Mouse (Mus musculus) heart, embryonic 10.5 days (tissue): ENCODE data around the gene Sirt2. TPM values are rescaled to one million over a fixed set of nuclear protein-coding genes. Genes with fewer than 3 reads are reported as not detected.

ENCODE experiments used
- DNase-seq: peaks from one replicate; pipeline ENCODE4 v3.0.0-alpha.2; 2017; ENCODE audit warnings: low spot score
- H3K27ac ChIP-seq: fragments of 300-500 bp; sonication (generic); 2 replicates; pipeline ENCODE4 v1.5.1; 2016; ENCODE audit warnings: mild to moderate bottlenecking
- H3K27me3 ChIP-seq: fragments of 300-500 bp; sonication (generic); 2 replicates; pipeline ENCODE4 v1.6.1; 2016; ENCODE audit warnings: mild to moderate bottlenecking; ENCODE audit not compliant: poor library complexity, insufficient read depth, severe bottlenecking
- H3K36me3 ChIP-seq: fragments of 300-500 bp; sonication (generic); 2 replicates; pipeline ENCODE4 v1.6.1; 2016; ENCODE audit warnings: mild to moderate bottlenecking, moderate library complexity
- H3K4me1 ChIP-seq: fragments of 300-500 bp; sonication (generic); 2 replicates; pipeline ENCODE4 v1.6.1; 2016; ENCODE audit warnings: mild to moderate bottlenecking
- H3K4me3 ChIP-seq: fragments of 300-500 bp; sonication (generic); 2 replicates; pipeline ENCODE4 v1.5.1; 2016; ENCODE audit warnings: mild to moderate bottlenecking, moderate library complexity
- H3K9me3 ChIP-seq: fragments of 300-500 bp; sonication (generic); 2 replicates; pipeline ENCODE4 v1.6.1; 2016; ENCODE audit warnings: mild to moderate bottlenecking, moderate library complexity
- WGBS: fragments of 180-500 bp; shearing (Covaris S2); methylation state at CpG from one replicate; pipeline ENCODE4 v1.1.7; 2016; 5-methylcytosine and 5-hydroxymethylcytosine counted together
- polyA plus RNA-seq: library from polyadenylated mRNA; unstranded; fragments of >200 nt; fragmentation: Nextera tagmentation; extraction: Ambion mirVana; gene quantifications from 2 replicates; pipeline ENCODE4 v1.2.1, GENCODE M21; 2016

The Sirt2 gene
- polyA plus RNA-seq, 1 experiment from 2014 or later: 57.8 TPM

DNA sequence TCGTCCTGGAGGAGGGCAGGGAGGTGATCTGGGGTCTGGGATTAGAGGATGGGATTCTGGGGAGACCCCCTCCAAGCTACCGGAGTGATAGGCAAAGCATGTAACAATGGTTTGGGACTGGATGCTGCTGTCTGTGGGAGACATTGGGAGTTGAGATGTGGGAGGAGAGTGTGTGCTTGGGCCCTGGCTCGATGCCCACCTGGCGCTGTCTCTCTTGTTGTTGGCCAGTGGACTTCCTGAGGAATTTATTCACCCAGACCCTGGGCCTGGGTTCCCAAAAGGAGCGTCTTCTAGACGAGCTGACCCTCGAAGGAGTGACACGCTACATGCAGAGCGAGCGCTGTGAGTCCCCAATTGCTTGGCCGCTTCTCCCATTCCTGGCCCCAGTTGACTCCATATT lies 5.3 kb downstream of the Sirt2 start:
- no peak overlapping the region for H3K27ac ChIP-seq
- H3K36me3 ChIP-seq: peaks cover 17% of the 10 kb centered on the region
- 88% methylated on average over 11 of the region's 11 CpGs for WGBS
- no peak overlapping the region for H3K4me3 ChIP-seq
- no peak for DNase-seq
- no peaks in the 10 kb centered on the region for H3K27me3 ChIP-seq
- peaks cover 21% of the 10 kb centered on the region for H3K4me1 ChIP-seq
- H3K9me3 ChIP-seq: no peaks in the 10 kb centered on the region

DNA sequence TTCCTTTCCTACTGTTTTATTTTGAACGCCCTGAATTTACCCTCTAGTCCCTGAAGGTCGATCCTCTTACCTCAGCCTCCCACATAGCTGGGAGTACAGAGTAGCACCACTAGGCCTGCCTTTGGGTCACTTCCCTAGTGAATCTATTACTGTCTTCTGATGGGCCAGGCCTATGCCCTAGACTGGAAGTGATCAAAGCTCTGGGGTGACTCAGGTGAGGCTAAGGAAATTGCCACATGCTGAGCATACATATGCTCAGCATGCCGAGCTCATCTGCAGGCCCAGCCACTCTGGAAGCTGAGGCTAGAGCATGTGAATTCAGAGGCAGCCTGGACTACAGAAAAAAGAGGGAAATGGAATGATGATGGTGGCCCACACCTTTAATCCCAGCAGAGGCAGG lies 6.6 kb downstream of the Sirt2 start:
- no peak overlapping the region for H3K4me3 ChIP-seq
- 59% methylated on average over 3 of the region's 3 CpGs for WGBS
- no peak overlapping the region for H3K27ac ChIP-seq
- H3K9me3 ChIP-seq: no peaks in the 10 kb centered on the region
- no peak for DNase-seq
- peaks cover 11% of the 10 kb centered on the region for H3K4me1 ChIP-seq
- peaks cover 22% of the 10 kb centered on the region for H3K36me3 ChIP-seq
- H3K27me3 ChIP-seq: no peaks in the 10 kb centered on the region

DNA sequence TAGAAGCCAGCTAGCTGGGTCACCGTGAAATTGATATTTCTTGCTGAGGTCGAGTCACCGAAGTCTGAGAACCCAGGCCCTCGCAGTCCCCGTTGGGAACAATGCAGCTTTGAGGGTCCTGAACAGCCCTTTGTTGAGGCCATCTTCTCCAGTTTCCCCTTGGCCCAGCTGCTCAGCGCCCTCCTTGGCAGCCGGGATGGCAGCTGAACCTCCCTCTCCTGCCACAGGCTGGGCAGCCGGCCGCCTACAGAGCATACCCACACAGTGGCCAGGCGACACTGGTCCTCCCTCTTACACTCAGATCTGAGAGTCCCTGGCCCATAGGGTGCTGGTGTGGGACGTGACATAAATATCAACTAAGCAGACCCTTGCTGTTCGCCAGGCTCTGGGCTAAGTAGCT lies 7.6 kb downstream of the Sirt2 start:
- DNase-seq: no peak
- Histone ChIP-seq H3K27ac (no peak overlapping the region), H3K27me3 (no peaks in the 10 kb centered on the region), H3K36me3 (peaks cover 26% of the 10 kb centered on the region), H3K4me1 (peaks cover 11% of the 10 kb centered on the region), H3K9me3 (no peaks in the 10 kb centered on the region), H3K4me3 (no peak overlapping the region)
- 82% methylated on average over 12 of the region's 12 CpGs for WGBS

DNA sequence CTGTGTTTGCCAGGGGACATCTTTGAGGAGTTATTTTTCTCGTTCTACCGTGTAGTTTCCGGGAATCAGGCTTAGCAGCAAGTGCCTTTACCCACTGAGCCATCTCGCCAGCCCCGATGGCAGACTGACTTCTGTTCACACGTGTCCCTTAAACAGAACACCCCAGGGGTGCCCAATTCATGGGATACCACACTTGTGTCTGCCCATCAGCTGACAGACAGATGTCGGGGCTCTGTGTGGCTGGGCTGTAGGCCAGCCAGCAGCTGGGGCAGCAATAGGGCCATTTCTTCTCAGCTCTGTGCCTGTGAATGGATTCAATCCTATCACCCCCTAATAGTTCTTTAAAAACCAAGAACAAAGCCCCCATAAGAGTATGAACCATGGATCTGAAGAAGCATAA lies 8.6 kb downstream of the Sirt2 start:
- no peaks in the 10 kb centered on the region for H3K27me3 ChIP-seq
- no peak overlapping the region for H3K4me3 ChIP-seq
- H3K9me3 ChIP-seq: no peaks in the 10 kb centered on the region
- peaks cover 13% of the 10 kb centered on the region for H3K4me1 ChIP-seq
- 85% methylated on average over 7 of the region's 7 CpGs for WGBS
- peaks cover 26% of the 10 kb centered on the region for H3K36me3 ChIP-seq
- no peak for DNase-seq
- no peak overlapping the region for H3K27ac ChIP-seq

DNA sequence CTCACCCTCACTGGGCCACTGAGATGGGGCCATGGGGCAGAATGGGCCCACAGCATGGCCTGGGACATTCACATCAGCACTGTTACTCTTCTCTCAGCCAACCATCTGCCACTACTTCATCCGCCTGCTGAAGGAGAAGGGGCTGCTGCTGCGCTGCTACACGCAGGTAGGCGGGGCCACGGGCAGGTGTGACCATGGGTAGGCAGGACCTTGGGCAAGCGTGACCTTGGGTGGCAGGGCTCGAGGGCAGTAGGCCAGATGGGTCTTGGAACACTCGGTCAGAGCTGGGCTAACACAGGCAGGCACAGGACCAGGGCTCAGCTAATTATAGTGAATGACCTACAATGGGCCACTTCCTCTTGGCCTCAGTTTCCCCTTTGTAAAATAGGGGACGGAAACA lies 12.3 kb downstream of the Sirt2 start:
- Histone ChIP-seq H3K27ac (no peak overlapping the region), H3K4me3 (no peak overlapping the region), H3K9me3 (no peaks in the 10 kb centered on the region), H3K36me3 (peaks cover 29% of the 10 kb centered on the region), H3K4me1 (peaks cover 23% of the 10 kb centered on the region), H3K27me3 (no peaks in the 10 kb centered on the region)
- no peak for DNase-seq
- WGBS: 82% methylated on average over 9 of the region's 9 CpGs

DNA sequence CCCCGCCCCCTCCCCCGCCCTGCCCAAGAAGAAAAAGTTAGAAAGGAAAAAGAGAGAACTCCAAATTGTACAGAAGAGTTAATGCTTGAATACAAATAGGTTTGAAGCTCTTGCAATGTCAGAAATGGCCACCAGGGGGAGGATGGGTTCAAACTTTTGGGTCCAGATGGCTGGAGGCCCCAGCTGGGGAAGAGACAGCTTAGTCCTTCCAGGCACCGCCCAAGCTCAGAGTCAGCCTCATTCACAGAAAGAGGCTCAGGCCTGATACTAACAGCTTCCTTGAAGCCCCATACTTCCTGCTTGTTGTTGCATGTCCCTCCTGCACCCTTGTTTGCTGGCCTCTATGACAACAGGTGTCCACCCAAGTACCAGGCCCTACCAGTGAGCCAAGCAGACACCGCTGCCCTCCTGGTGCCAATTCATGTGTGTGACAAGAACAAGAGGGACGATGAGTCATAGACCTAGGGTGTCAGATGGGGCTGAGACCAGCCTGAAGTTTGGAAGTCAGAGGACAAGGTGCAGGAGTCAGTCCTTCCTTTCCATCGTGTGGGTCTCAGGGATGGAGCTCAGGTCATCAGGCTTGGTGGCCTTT lies 13.6 kb downstream of the Sirt2 start:
- H3K4me3 ChIP-seq: no peak overlapping the region
- peaks cover 24% of the 10 kb centered on the region; the same call in 1 of the 2 replicates for H3K36me3 ChIP-seq
- 48% methylated on average over 6 of the region's 6 CpGs for WGBS
- H3K27ac ChIP-seq: peak overlapping the region; percentile 67; the same call in 1 of the 2 replicates
- no peaks in the 10 kb centered on the region for H3K27me3 ChIP-seq
- H3K9me3 ChIP-seq: no peaks in the 10 kb centered on the region
- H3K4me1 ChIP-seq: peaks cover 28% of the 10 kb centered on the region
- DNase-seq: peak; percentile 86

DNA sequence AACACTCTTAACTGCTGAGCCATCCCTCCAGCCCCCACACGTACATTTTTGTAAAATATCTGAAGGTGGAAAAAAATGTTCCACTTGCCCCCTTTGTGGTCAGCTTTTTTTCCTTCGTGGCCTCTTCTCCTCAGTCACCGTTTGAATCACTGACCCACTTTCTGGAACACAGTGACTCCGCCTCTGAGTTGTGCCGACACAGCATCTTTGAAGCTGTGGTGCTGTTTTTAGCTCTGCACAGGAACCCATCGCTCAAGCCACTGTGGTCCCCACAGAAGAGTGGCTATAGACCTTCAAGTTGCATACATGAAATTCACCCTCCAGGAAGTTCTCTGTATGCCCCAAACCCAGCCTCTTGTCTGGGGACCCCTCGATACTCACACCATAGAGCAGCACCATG lies 14.3 kb downstream of the Sirt2 start:
- WGBS: 72% methylated on average over 7 of the region's 7 CpGs
- Histone ChIP-seq H3K27ac (no peak overlapping the region), H3K4me3 (no peak overlapping the region), H3K4me1 (peaks cover 28% of the 10 kb centered on the region), H3K9me3 (no peaks in the 10 kb centered on the region), H3K36me3 (peaks cover 21% of the 10 kb centered on the region), H3K27me3 (no peaks in the 10 kb centered on the region)
- no peak for DNase-seq

DNA sequence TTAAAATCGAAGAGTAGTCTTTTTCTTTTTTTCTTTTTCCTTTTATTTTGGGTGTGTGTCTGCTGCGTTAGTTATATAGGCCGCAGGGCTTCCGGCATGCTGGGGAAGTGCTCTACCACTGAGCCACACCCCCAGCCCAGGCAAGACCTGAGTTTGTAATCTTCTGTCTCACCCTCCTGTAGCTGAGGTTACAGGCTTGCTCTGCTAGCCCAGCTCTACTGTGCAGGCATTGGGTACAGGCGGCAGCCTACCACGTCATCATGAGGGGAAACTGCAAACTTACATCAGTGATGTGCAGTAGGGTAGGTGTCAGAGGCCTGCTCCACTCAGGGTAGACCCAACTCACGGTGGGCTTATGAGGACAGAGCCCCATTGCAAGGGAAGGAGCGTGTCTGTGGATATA lies 14.7 kb downstream of the Sirt2 start:
- Histone ChIP-seq H3K36me3 (peaks cover 24% of the 10 kb centered on the region), H3K4me3 (no peak overlapping the region), H3K4me1 (peaks cover 28% of the 10 kb centered on the region), H3K9me3 (no peaks in the 10 kb centered on the region), H3K27ac (no peak overlapping the region), H3K27me3 (no peaks in the 10 kb centered on the region)
- DNase-seq: no peak
- WGBS: 86% methylated on average over 8 of the region's 8 CpGs

DNA sequence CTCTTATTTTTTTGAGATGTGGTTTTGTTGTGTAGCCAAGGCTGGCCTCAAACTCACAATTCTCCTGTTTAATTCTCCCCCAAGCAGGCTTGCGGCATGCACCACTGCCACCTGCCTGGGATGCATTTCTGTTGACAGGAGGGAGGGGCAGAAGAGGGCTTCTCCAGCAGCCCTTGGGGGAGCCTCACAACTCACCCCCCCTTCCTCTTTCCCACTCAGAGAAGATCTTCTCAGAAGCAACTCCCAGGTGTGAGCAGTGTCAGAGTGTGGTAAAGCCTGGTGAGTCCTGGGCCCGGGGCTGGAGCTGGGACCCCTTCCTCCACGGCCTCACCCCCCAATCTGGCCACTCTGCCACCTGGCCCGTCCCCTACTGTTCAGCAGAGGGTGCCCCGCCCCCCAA lies 18.6 kb downstream of the Sirt2 start:
- Histone ChIP-seq H3K27ac (no peak overlapping the region), H3K27me3 (no peaks in the 10 kb centered on the region), H3K36me3 (peaks cover 23% of the 10 kb centered on the region), H3K4me1 (peaks cover 38% of the 10 kb centered on the region), H3K4me3 (no peak overlapping the region), H3K9me3 (no peaks in the 10 kb centered on the region)
- no peak for DNase-seq
- WGBS: 71% methylated on average over 5 of the region's 5 CpGs

DNA sequence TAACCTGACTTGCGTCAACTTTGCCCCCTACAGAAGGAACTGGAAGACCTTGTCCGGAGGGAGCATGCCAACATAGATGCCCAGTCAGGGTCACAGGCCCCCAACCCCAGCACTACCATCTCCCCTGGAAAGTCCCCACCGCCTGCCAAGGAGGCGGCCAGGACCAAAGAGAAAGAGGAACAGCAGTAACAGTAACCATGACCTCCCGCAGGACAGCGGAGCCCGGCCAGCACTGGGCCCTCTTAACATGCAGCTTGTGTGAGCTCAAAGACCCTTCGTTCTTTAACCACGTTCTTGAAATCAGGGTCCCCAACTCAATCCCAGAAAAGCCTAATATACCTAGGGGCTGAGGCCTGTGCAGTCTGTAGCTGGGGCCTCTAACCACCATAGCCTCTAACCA lies 21.3 kb downstream of the Sirt2 start:
- Histone ChIP-seq H3K9me3 (no peaks in the 10 kb centered on the region), H3K36me3 (peaks cover 23% of the 10 kb centered on the region), H3K27ac (peak overlapping the region; percentile 3; the same call in 1 of the 2 replicates), H3K27me3 (no peaks in the 10 kb centered on the region), H3K4me1 (peaks cover 27% of the 10 kb centered on the region), H3K4me3 (no peak overlapping the region)
- 89% methylated on average over 9 of the region's 9 CpGs for WGBS
- no peak for DNase-seq

DNA sequence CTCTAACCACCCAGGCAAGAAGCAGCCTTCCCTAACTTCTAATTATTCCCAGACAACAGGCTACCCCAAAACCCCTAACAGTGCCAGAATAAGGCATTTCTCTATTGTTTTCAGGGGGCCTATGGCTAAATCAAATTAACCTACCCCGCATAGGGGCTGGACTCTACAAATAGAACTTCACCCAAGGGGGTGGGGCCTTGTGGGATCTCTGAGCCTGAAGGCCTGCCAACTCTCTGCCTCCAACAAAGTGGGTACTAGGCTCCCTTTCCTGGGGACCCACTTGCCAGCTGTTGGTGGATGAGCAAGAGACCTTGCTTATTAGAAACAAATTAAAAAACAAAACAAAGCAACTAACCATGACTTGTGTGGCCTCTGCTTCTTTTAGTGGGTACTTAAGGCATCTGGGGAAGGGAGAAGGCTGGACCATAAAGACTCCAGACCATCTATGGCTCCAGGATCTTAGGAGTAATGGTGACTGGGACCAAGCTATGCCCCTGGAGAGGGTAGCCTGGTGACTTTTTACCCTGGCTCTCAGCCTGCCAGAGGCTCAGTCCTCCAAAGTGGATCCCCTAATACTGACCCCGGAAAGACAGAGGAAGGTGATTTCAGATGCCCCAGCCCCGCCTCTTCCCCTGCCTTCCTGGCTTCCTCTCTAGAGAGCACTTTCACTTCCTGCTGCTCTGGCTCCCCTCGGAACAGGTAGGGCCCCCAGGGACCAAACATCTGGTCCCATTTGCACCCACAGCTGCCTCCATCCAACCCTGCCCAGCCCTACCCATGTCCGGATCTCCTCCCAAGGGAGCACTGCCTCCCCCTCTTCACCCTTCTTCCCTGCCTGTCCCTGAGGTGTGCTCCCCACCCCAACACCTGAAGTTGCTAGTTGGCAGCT lies 22.0 kb downstream of the Sirt2 start, which contains the start of gene Rinl:
Gene Rinl (plus strand): TSS at position 663 of the 889 bp plus-strand sequence.
- DNase-seq: no peak
- peak within 1 kb of the TSS; percentile 3; the same call in 1 of the 2 replicates for H3K27ac ChIP-seq
- no peaks in the 10 kb centered on the region for H3K9me3 ChIP-seq
- peaks cover 25% of the 10 kb centered on the region for H3K4me1 ChIP-seq
- no peak within 1 kb of the TSS for H3K4me3 ChIP-seq
- 57% methylated on average over 5 of the region's 5 CpGs for WGBS
- H3K36me3 ChIP-seq: peaks cover 20% of the 10 kb centered on the region
- H3K27me3 ChIP-seq: no peaks in the 10 kb centered on the region

DNA sequence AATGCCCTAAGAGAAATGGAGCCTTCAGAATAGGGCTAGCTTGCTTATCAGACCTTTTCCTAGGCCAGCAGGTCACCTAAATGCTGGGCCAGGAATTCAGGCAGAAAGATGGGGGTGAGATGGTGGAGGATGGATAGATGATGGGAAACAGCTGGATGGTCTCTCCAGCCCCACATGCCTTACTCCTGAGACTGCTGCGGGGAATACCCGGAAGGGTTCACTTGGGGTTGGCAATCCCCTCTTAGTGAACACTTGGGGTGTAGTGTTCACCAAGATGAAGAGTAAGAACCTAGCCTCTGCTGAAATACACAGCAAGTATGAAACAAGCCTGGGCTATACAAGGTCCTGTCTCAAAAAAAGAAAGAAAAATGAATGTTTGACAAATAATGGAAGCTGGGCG lies 22.7 kb downstream of the Sirt2 start:
- no peak for DNase-seq
- WGBS: 84% methylated on average over 3 of the region's 3 CpGs
- Histone ChIP-seq H3K4me1 (peaks cover 25% of the 10 kb centered on the region), H3K4me3 (no peak overlapping the region), H3K36me3 (peaks cover 20% of the 10 kb centered on the region; the same call in 1 of the 2 replicates), H3K27ac (no peak overlapping the region), H3K27me3 (no peaks in the 10 kb centered on the region), H3K9me3 (no peaks in the 10 kb centered on the region)

DNA sequence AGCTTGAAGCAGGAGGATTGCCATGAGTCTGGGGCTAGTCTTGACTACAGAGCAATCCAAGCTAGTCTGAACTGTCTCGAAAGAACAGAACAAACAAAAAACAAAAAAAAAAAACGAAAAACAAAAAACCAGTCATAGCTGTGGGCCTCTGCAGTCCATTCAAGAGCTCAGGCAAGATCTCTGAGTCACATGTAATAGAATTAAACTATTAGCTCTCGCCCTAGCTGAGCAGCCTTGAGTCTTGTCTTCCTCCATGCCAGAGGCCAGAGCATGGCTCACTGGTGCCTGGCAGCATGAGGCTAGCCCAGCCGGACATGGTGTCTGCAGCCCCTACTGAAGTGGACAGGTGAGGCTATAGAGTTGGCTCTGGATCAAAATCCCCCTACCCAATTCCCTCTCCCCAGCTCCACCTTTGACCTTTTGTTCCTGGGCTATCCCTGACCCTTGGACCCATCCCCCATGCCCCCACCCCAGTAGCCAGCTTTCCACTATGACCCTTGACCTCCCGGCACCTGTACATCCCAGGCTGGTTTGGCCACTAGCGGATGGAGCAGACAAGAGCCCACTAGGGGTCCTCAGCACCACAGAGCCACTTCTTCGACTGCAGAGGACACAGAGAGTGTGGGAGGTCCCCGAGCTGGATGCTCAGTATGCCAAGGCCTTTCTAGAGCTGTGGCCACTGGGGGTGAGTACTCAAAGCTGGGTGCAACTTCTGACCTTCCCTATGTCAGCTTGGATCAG lies 23.7 kb downstream of the Sirt2 start:
- H3K9me3 ChIP-seq: no peaks in the 10 kb centered on the region
- peaks cover 20% of the 10 kb centered on the region for H3K4me1 ChIP-seq
- DNase-seq: no peak
- H3K27me3 ChIP-seq: no peaks in the 10 kb centered on the region
- H3K4me3 ChIP-seq: no peak overlapping the region
- H3K36me3 ChIP-seq: peaks cover 16% of the 10 kb centered on the region; the same call in 1 of the 2 replicates
- H3K27ac ChIP-seq: no peak overlapping the region
- WGBS: 52% methylated on average over 8 of the region's 8 CpGs
